Mouse (Mus musculus) embryonic fibroblast, embryonic 13.5 days (primary cell): Measurements from ENCODE around the gene Tmem234.

Experiments used
- CTCF ChIP-seq: IDR thresholded peaks from 2 replicates; pipeline ENCODE4 v1.5.1; 2011; ENCODE audit warnings: mild to moderate bottlenecking, control low read depth, low read length, moderate library complexity, borderline replicate concordance; ENCODE audit not compliant: insufficient read depth
- POLR2A ChIP-seq: IDR thresholded peaks from 2 replicates; pipeline ENCODE4 v1.6.1; 2011; ENCODE audit warnings: low read depth, mild to moderate bottlenecking, control low read depth, low read length, moderate library complexity

- no peak for TF ChIP-seq POLR2A
- TF ChIP-seq CTCF = no peak
Measured at GRCm38 (mm10) chr4:129645204-129645603, 44.7 kb downstream of the Tmem234 start.
